Mouse (Mus musculus) G1E (cell line): Measurements from ENCODE around the gene Dock10. TPM values are rescaled to one million over a fixed set of nuclear protein-coding genes. Genes with fewer than 3 reads are reported as not detected.

ENCODE experiments used
- ATAC-seq: 2 replicates; pipeline ENCODE4 v1.8.0; 2016; ENCODE audit warnings: mild to moderate bottlenecking; ENCODE audit not compliant: insufficient number of reproducible peaks, poor library complexity, low FRiP score, severe bottlenecking; ENCODE audit errors: extremely low read depth
- DNase-seq: peaks from one replicate; pipeline ENCODE4 v3.0.0; 2012; ENCODE audit warnings: low spot score
- H3K27me3 ChIP-seq: 2 replicates; pipeline ENCODE4 v1.6.1; 2012; ENCODE audit warnings: mild to moderate bottlenecking, low read length, inconsistent platforms; ENCODE audit not compliant: insufficient read depth
- H3K36me3 ChIP-seq: replicated peaks from 2 replicates; pipeline ENCODE3; 2012; ENCODE audit warnings: mild to moderate bottlenecking, inconsistent platforms
- H3K4me1 ChIP-seq: 2 replicates; pipeline ENCODE4 v1.6.1; 2012; ENCODE audit warnings: low read depth, low read length, inconsistent platforms, mixed read lengths; ENCODE audit not compliant: insufficient read depth
- H3K4me3 ChIP-seq: 2 replicates; pipeline ENCODE4 v1.5.1; 2012; ENCODE audit warnings: low read depth, mild to moderate bottlenecking, inconsistent platforms, low read length, moderate library complexity, mixed read lengths
- H3K9me3 ChIP-seq: replicated peaks from 2 replicates; pipeline ENCODE4 v1.6.1; 2012; ENCODE audit warnings: inconsistent platforms
- CTCF ChIP-seq: IDR thresholded peaks from 2 replicates; pipeline ENCODE4 v1.5.1; 2012; ENCODE audit warnings: low read depth, low read length, inconsistent platforms, mixed read lengths
- GATA1 ChIP-seq: IDR thresholded peaks from 2 replicates; pipeline ENCODE4 v1.6.1; 2012; ENCODE audit warnings: borderline replicate concordance, low read length, inconsistent platforms, mixed read lengths
- GATA2 ChIP-seq: IDR thresholded peaks from 2 replicates; pipeline ENCODE4 v1.6.1; 2012; ENCODE audit warnings: low read depth, low read length, inconsistent platforms, borderline replicate concordance
- POLR2AphosphoS5 ChIP-seq: IDR thresholded peaks from 2 replicates; pipeline ENCODE4 v1.6.1; 2012; ENCODE audit warnings: low read depth, low read length, inconsistent platforms; ENCODE audit not compliant: insufficient replicate concordance
- TAL1 ChIP-seq: conservative IDR thresholded peaks from 2 replicates; pipeline ENCODE4 v1.6.1; 2012; ENCODE audit warnings: low read depth, low read length, inconsistent platforms, mixed read lengths
- polyA plus RNA-seq: library from polyadenylated mRNA; stranded (reverse); fragments of >175 nt; gene quantifications from 2 replicates; pipeline ENCODE4 v1.2.3, GENCODE M21; 2012
- total RNA-seq, 2 experiments: library from RNA; stranded (forward) in 1 of 2; stranded (reverse) in 1 of 2; fragments of 200-1000 nt in 1 of 2; fragments of >200 nt in 1 of 2; fragmentation: Nextera tagmentation in 1 of 2; gene quantifications; 2 replicates each; pipeline ENCODE4 v1.2.3; 2014 to 2017

Gene Dock10
- total and polyA plus RNA-seq, 3 experiments = 0.76 TPM; not detected in 2

DNA sequence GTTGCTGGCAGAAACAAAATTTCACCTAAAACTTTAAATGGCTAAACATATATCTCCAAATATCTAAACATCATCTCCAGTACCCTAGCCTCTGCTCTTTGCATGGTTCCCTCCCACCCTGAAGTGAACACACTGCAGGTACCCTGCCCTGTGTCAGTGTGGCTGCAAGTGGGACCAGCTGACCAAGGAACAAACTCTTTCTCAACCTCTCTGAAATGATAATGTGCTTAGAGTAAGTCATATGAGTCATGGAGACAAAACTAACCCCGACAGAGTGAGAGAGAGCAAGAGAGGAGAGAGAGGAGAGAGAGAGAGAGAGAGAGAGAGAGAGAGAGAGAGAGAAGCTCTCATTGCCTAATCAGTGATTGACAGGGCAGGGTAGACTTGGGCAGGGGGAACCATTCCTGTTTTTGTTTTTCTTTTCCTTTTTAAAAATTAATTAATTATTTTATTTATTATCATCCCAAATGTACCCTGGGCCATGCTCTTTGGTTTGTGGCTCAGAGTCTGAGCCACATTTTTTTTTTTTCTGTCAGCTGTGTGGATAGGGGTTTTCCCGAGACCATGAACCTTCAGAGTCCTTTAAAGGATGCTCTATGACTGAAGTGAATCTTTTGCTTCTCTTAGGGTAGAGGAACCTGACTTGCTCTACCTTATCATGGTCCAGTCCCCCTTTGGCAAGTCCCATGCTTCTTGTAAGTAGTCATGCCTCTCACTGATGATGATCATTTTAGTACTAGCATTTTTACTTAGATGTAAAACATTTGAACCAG, 11.4 kb downstream of the Dock10 start:
- Histone ChIP-seq H3K4me3 (no peak overlapping the region), H3K36me3 (no peaks in the 10 kb centered on the region), H3K9me3 (peaks cover 30% of the 10 kb centered on the region), H3K4me1 (no peaks in the 10 kb centered on the region), H3K27me3 (no peaks in the 10 kb centered on the region)
- ATAC-seq = no peak
- no peak for TF ChIP-seq CTCF
- no peak for TF ChIP-seq TAL1
- no peak for TF ChIP-seq GATA1
- no peak for DNase-seq

DNA sequence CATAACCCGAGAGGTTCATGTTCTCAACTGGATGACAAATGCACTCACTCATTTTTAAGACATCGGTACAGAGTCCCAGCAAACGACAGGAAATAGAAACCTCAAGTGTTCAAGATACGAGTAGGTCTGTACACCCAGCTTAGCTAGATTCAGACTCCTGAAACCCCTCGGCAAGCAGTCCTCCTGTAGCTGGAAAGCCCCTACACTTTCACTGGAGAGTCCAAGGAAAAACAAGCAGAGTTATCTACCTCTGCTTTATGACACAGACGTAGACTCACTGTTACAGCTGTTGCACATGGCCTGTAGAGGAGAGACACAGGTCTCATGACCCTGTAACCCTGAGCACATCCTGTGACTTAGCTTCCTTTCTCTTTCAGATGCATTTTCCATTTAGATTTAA, 12.1 kb downstream of the Dock10 start:
- no peak for TF ChIP-seq CTCF
- TF ChIP-seq POLR2AphosphoS5 = no peak
- no peak for TF ChIP-seq GATA2
- TF ChIP-seq TAL1 = no peak
- no peak for ATAC-seq

DNA sequence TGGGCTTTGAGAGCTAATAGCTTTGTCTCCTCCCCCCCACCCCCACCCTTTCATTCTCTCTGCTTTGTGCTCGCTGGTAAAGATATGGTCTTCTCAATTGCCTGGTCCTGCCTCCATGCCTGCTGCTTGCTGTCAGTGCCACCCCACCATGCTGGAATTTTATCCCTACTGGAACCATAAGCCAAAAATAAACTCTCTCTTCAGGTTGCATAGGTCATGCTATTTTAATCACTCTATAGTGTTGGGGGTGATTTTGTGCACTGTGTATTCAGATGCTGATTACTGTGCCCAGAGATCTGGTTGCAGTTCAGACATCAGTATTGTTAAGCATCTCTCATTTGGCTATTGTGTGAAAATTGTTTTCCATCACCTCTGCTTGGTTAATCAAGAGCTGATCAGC, 18.9 kb downstream of the Dock10 start:
- H3K4me3 ChIP-seq = no peak overlapping the region
- H3K27me3 ChIP-seq = no peaks in the 10 kb centered on the region
- DNase-seq = no peak
- TF ChIP-seq GATA1 = no peak
- no peak for TF ChIP-seq CTCF
- TF ChIP-seq GATA2 = no peak
- TF ChIP-seq TAL1 = no peak
- no peak for TF ChIP-seq POLR2AphosphoS5
- H3K4me1 ChIP-seq = no peaks in the 10 kb centered on the region
- H3K36me3 ChIP-seq = no peaks in the 10 kb centered on the region
- no peak for ATAC-seq
- peaks cover 11% of the 10 kb centered on the region for H3K9me3 ChIP-seq

More for the DNA sequence above, 12.1 kb downstream of the Dock10 start:
- Histone ChIP-seq H3K27me3 (no peaks in the 10 kb centered on the region), H3K4me3 (no peak overlapping the region), H3K9me3 (peaks cover 31% of the 10 kb centered on the region), H3K4me1 (no peaks in the 10 kb centered on the region), H3K36me3 (no peaks in the 10 kb centered on the region)
- no peak for DNase-seq

DNA sequence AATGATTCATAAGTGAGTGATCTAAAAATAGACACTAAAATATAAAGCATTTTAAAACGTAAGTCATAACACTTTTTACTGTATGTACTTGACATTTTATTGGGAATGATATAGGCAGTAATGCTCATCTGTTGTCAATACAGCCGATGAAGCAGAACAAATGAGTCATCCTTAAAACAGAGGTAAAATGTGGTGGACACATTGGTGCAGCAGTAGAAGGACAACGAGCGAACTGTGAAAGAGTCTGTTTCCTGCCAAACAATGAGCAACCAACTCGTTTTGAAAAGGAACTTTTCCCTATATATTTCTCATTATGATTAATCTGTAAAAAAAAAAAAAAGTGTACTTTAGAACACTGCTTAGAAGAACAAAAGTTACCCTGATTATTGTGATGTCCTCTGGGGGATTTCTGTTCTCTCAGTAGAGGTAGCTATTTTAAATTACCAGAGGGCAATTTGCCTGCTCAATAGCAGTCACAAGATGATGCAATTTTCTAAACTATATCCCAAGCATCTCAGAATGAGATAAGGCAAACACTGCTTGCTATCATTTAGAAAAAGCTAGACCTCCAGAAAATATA, 20.4 kb downstream of the Dock10 start:
- H3K4me1 ChIP-seq = no peaks in the 10 kb centered on the region
- ATAC-seq (no peak), DNase-seq (no peak)
- no peak for TF ChIP-seq GATA1
- no peak for TF ChIP-seq CTCF
- no peak for TF ChIP-seq TAL1
- TF ChIP-seq GATA2 = no peak
- TF ChIP-seq POLR2AphosphoS5 = no peak
- no peak overlapping the region for H3K4me3 ChIP-seq
- no peaks in the 10 kb centered on the region for H3K27me3 ChIP-seq
- H3K9me3 ChIP-seq = peaks cover 8% of the 10 kb centered on the region
- H3K36me3 ChIP-seq = no peaks in the 10 kb centered on the region

DNA sequence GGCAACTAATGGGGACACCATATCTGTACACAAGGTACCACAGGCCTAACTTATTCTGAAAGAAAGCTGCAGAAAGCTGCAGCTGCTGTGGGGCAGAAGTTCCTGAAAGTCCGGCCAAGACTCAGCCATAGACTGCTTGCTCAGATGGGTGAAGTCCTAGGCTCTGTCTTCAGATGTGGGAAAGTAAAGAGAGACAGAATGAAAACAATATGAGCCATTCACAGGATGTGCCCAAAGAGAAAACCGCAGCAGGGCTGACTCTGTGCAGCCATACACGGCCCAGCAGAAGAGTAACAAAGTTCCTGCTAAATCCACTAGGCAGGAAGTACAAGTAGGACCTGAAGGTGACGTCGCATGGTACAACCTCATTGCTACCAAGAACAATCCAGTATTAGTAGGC, 27.7 kb downstream of the Dock10 start:
- TF ChIP-seq TAL1 (no peak), GATA2 (no peak), CTCF (no peak), GATA1 (no peak), POLR2AphosphoS5 (no peak)
- H3K4me1 ChIP-seq = no peaks in the 10 kb centered on the region

DNA sequence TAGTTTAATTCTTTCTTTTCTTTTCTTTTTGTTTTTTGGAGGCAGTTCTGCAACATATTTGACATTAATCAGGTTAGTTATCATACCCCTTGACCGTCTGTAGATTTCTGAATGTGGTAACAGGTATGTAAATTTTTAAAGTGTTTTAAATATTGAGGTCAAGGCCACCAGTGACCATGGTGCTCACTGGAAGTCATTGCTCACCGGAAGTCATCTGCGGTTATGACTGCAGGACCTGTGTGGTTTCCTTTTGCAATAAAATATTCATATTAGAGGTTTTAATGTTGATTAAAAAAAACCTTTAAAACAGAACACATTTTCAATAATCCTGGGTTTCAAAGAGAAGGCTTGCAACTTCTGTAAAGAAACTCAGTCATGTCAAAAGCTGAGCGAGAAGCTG, 28.2 kb downstream of the Dock10 start:
- TF ChIP-seq TAL1 = no peak
- no peak for TF ChIP-seq GATA1
- no peak for TF ChIP-seq CTCF
- Histone ChIP-seq H3K27me3 (no peaks in the 10 kb centered on the region), H3K4me1 (no peaks in the 10 kb centered on the region), H3K4me3 (no peak overlapping the region), H3K36me3 (no peaks in the 10 kb centered on the region), H3K9me3 (peaks cover 15% of the 10 kb centered on the region)
- ATAC-seq (no peak), DNase-seq (no peak)

More for the DNA sequence above, 27.7 kb downstream of the Dock10 start:
- no peak for DNase-seq
- Histone ChIP-seq H3K9me3 (peaks cover 15% of the 10 kb centered on the region), H3K4me3 (no peak overlapping the region), H3K27me3 (no peaks in the 10 kb centered on the region), H3K36me3 (no peaks in the 10 kb centered on the region)
- ATAC-seq = no peak

DNA sequence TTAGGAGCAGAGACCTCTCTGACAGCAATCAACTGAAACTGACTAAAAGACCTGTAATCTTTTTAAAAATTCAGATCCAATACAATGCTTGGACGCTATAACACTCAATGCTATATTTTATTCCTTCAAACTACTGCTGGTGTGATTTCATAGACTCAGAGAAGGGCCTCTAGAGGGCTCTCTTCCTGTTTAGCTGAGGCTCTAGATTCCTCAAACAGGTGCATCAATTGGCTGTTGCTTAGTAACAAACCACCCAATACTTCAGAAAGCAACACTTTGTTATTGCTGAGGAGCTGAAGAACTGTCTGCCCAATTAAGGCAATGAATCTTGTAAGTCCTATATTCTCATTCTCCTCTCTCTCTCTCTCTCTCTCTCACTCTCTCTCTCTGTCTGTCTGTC, 30.1 kb downstream of the Dock10 start:
- ATAC-seq (no peak), DNase-seq (no peak)
- Histone ChIP-seq H3K4me3 (no peak overlapping the region), H3K36me3 (no peaks in the 10 kb centered on the region), H3K4me1 (no peaks in the 10 kb centered on the region), H3K9me3 (peaks cover 18% of the 10 kb centered on the region), H3K27me3 (no peaks in the 10 kb centered on the region)
- TF ChIP-seq CTCF = no peak
- no peak for TF ChIP-seq GATA1
- no peak for TF ChIP-seq TAL1
- no peak for TF ChIP-seq GATA2
- no peak for TF ChIP-seq POLR2AphosphoS5
